Mouse (Mus musculus) myocyte (in vitro differentiated cells): ENCODE results near the gene Gja8. TPM values are rescaled to one million over a fixed set of nuclear protein-coding genes. Genes with fewer than 3 reads are reported as not detected.

Experiments
- H3K27me3 ChIP-seq: one replicate; pipeline ENCODE4 v1.6.1; 2011; ENCODE audit not compliant: control insufficient read depth, insufficient read depth, insufficient read length
- H3K36me3 ChIP-seq: one replicate; pipeline ENCODE4 v1.6.1; 2011; ENCODE audit not compliant: control insufficient read depth, insufficient read depth
- H3K4me2 ChIP-seq: one replicate; pipeline ENCODE4 v1.6.1; 2011; ENCODE audit warnings: low read depth, control low read depth
- H3K4me3 ChIP-seq: one replicate; pipeline ENCODE4 v1.5.1; 2011; ENCODE audit warnings: mild to moderate bottlenecking, control low read depth, moderate library complexity
- H3K79me2 ChIP-seq: one replicate; pipeline ENCODE4 v1.6.1; 2011; ENCODE audit not compliant: control insufficient read depth, insufficient read depth
- H3ac ChIP-seq: one replicate; pipeline ENCODE4 v1.6.1; 2011; ENCODE audit not compliant: control insufficient read depth, insufficient read length
- CEBPB ChIP-seq: IDR thresholded peaks from 2 replicates; pipeline ENCODE4 v1.6.1; 2011; ENCODE audit warnings: mild to moderate bottlenecking, moderate library complexity; ENCODE audit not compliant: poor library complexity, insufficient read depth, severe bottlenecking
- E2F4 ChIP-seq: IDR thresholded peaks from one replicate; pipeline ENCODE4 v1.6.1; 2011; ENCODE audit warnings: mild to moderate bottlenecking, control low read depth, moderate library complexity; ENCODE audit not compliant: insufficient read depth
- MAX ChIP-seq: IDR thresholded peaks from one replicate; pipeline ENCODE4 v1.6.1; 2011; ENCODE audit warnings: low read depth, mild to moderate bottlenecking, control low read depth
- MYOD1 ChIP-seq, 3 experiments: IDR thresholded peaks; one replicate each; pipeline ENCODE4 v1.6.1; 2011; ENCODE audit warnings: control low read depth in 2 of 3, low read depth in 2 of 3, mild to moderate bottlenecking in 2 of 3, moderate library complexity in 1 of 3; ENCODE audit not compliant: insufficient read length in 2 of 3, control insufficient read depth in 1 of 3
- MYOG ChIP-seq, 3 experiments: IDR thresholded peaks; one replicate each; pipeline ENCODE4 v1.6.1; 2011; ENCODE audit warnings: control low read depth in 2 of 3, low read depth in 2 of 3, mild to moderate bottlenecking in 2 of 3; ENCODE audit not compliant: insufficient read length in 2 of 3, control insufficient read depth in 1 of 3, insufficient read depth in 1 of 3
- POLR2A ChIP-seq: IDR thresholded peaks from one replicate; pipeline ENCODE4 v1.6.1; 2011; ENCODE audit warnings: low read depth, mild to moderate bottlenecking, control low read depth, moderate library complexity; ENCODE audit not compliant: insufficient read length
- POLR2AphosphoS2 ChIP-seq: IDR thresholded peaks from one replicate; pipeline ENCODE4 v1.6.1; 2011; ENCODE audit warnings: low read depth, control low read depth; ENCODE audit not compliant: insufficient read length
- REST ChIP-seq: IDR thresholded peaks from one replicate; pipeline ENCODE4 v1.6.1; 2011; ENCODE audit warnings: mild to moderate bottlenecking, control low read depth, moderate library complexity; ENCODE audit not compliant: insufficient read depth, insufficient read length
- SRF ChIP-seq: IDR thresholded peaks from one replicate; pipeline ENCODE4 v1.6.1; 2011; ENCODE audit warnings: low read depth; ENCODE audit not compliant: control insufficient read depth, insufficient read length
- TCF12 ChIP-seq: IDR thresholded peaks from one replicate; pipeline ENCODE4 v1.6.1; 2011; ENCODE audit warnings: mild to moderate bottlenecking, control low read depth; ENCODE audit not compliant: poor library complexity, insufficient read depth, severe bottlenecking
- TCF3 ChIP-seq: IDR thresholded peaks from one replicate; pipeline ENCODE4 v1.6.1; 2011; ENCODE audit warnings: low read depth, control low read depth; ENCODE audit not compliant: insufficient read length
- USF1 ChIP-seq: IDR thresholded peaks from one replicate; pipeline ENCODE4 v1.6.1; 2011; ENCODE audit warnings: low read depth, mild to moderate bottlenecking, control low read depth, moderate library complexity
- polyA plus RNA-seq: library from polyadenylated mRNA; unstranded; fragments of >200 nt; fragmentation: generic; extraction: Trizol; gene quantifications from one replicate; pipeline ENCODE4 v1.2.1, GENCODE M21; 2012; ENCODE audit warnings: missing spikeins

Gene Gja8
- under 0.01 TPM for polyA plus RNA-seq

DNA sequence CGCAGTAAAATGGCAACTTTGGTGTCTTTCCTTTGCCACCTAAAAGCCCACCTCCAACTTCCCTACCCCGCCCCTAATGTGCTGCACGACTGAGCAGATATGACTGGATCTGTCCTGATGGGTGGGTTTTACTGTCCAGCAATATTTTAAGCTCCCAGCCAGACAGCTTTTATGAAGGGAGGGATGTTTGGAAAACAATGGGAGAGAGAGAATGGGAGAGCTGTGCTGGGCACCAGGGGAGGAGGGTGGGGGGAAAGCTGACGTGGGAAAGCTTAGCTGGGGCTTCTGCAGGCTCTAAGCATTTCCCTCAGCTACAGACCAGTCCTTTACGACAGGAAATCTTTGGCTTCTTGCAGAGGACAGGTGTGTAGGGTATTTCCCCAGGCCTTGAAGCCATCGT is at the start of gene Gja8:
Gene Gja8 (minus strand): TSS at position 101 of the 400 bp plus-strand sequence.
- Histone ChIP-seq H3K4me3 (no peak within 1 kb of the TSS), H3ac (no peak within 1 kb of the TSS), H3K4me2 (peak within 1 kb of the TSS; percentile 56), H3K79me2 (no peaks in the 10 kb centered on the region), H3K36me3 (no peaks in the 10 kb centered on the region), H3K27me3 (peaks cover 12% of the 10 kb centered on the region)
- TF ChIP-seq REST, result no peak
- no peak for TF ChIP-seq E2F4

DNA sequence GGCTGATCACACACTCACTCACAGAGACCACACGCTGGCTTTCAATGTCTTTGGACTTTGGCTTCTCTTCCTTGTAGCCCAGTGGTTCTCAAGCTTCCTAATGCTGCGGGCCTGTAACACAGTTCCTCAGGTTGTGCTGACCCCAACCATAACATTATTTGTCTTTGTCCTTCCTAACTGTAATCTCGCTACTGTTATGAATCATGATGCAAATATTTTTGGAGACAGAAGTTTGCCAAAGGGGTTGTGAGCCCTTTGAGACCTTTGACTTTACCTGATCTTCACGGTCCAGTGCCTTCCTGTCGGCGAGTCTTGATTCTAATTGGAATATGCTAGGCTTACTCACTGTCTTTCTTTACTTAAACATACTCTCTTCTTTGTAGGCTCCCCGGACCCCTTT is 48.6 kb upstream of the Gja8 start:
- H3ac ChIP-seq, result no peak overlapping the region

DNA sequence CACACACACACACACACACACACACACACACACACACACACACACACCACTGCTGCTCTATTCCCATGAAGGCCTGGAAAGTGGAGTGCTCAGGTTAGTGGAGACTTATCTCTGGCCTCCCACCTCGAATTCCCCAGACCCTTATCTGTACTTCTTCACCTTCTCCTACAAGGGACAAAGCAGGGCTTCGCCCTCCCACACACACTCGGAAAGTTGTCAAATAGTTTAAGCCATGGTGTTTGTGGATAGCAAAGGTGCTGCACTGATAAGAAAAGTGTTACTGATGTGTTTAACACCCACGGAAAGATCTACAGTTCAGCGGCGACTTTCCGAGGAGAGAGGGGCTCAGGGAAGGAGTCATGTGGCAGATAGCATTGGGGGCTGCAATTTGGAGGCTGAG is 45.2 kb upstream of the Gja8 start:
- TF ChIP-seq SRF, result no peak
- TF ChIP-seq USF1, result no peak
- TF ChIP-seq POLR2A, result no peak
- no peak for TF ChIP-seq MAX
- TF ChIP-seq E2F4, result no peak
- no peak for TF ChIP-seq MYOD1 (IDR thresholded peaks at IDR 0.05; ENCODE audit: control insufficient read depth in 1 of 3, insufficient read length in 2 of 3, low read depth in 2 of 3)
- no peak for TF ChIP-seq POLR2AphosphoS2
- TF ChIP-seq REST, result no peak
- TF ChIP-seq TCF12, result no peak
- no peak for TF ChIP-seq CEBPB
- TF ChIP-seq MYOG (IDR thresholded peaks at IDR 0.05; ENCODE audit: control insufficient read depth in 1 of 3, insufficient read depth in 1 of 3, insufficient read length in 2 of 3, low read depth in 2 of 3), result no peak
- no peak for TF ChIP-seq TCF3

More for the DNA sequence above, 48.6 kb upstream of the Gja8 start:
- H3K27me3 ChIP-seq, result no peaks in the 10 kb centered on the region
- no peak overlapping the region for H3K4me3 ChIP-seq
- TF ChIP-seq CEBPB (no peak), MYOD1 (IDR thresholded peaks at IDR 0.05; ENCODE audit: control insufficient read depth in 1 of 3, insufficient read length in 2 of 3, low read depth in 2 of 3) (no peak), POLR2A (no peak), TCF12 (no peak), E2F4 (no peak), MYOG (IDR thresholded peaks at IDR 0.05; ENCODE audit: control insufficient read depth in 1 of 3, insufficient read depth in 1 of 3, insufficient read length in 2 of 3, low read depth in 2 of 3) (no peak), USF1 (no peak), POLR2AphosphoS2 (no peak), SRF (no peak), MAX (no peak), REST (no peak), TCF3 (no peak)
- H3K4me2 ChIP-seq, result no peak overlapping the region
- no peaks in the 10 kb centered on the region for H3K79me2 ChIP-seq
- no peaks in the 10 kb centered on the region for H3K36me3 ChIP-seq

DNA sequence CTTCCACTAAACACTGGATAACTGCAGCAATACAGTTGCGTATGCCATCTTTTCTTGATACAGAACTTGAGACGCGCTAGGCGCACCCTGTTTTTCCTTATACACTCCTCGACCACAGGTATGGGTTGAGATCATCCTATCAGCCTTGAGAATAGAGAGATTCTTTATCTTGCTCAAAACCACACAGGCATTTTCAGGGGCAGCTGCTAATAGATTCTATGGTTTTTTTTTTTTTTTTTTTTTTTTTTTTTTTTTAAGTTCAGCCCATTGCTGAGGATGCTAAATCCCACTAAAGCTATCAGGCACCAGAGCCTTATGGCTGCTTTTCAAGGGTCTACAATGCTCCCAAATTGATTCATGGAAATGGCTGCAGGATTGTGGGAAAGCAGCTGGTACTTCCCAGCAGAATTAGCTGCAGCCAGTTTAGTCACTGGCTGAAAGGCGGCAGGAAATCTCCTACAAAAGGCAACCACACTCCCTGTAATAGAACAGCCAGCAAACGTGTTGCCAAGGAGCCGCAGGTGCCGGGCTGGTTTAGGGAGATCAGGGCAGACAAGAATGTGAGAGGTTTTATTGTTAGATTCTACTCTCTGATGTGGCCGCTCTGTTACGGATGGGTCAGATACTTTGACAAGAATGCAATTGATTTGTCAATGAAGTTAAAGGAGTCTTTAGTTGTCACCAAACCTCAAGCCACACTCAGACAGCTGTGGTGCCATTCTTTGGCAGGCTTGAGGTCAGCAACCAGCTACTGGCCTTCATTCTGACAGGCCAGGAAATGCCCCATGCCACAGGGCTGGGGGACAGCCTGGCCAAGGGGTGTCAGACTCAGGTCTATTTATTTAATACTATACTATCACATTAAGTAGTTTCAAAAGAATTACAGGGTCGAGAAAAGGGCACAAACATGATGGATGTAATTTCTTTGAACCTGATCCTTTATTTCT is 37.5 kb upstream of the Gja8 start:
- TF ChIP-seq E2F4 (no peak), MYOG (IDR thresholded peaks at IDR 0.05; ENCODE audit: control insufficient read depth in 1 of 3, insufficient read depth in 1 of 3, insufficient read length in 2 of 3, low read depth in 2 of 3) (peak; percentile 0 to 81 (median 15)), MYOD1 (IDR thresholded peaks at IDR 0.05; ENCODE audit: control insufficient read depth in 1 of 3, insufficient read length in 2 of 3, low read depth in 2 of 3) (peak in 2 of 3 experiments; percentile 54 to 59), TCF12 (peak; percentile 16)
- Histone ChIP-seq H3K79me2 (no peaks in the 10 kb centered on the region), H3K36me3 (no peaks in the 10 kb centered on the region), H3K4me3 (no peak overlapping the region), H3K4me2 (no peak overlapping the region), H3K27me3 (no peaks in the 10 kb centered on the region), H3ac (no peak overlapping the region)

More for the DNA sequence above, 45.2 kb upstream of the Gja8 start:
- Histone ChIP-seq H3K27me3 (no peaks in the 10 kb centered on the region), H3K4me3 (no peak overlapping the region), H3K4me2 (no peak overlapping the region), H3ac (no peak overlapping the region), H3K36me3 (no peaks in the 10 kb centered on the region), H3K79me2 (no peaks in the 10 kb centered on the region)

DNA sequence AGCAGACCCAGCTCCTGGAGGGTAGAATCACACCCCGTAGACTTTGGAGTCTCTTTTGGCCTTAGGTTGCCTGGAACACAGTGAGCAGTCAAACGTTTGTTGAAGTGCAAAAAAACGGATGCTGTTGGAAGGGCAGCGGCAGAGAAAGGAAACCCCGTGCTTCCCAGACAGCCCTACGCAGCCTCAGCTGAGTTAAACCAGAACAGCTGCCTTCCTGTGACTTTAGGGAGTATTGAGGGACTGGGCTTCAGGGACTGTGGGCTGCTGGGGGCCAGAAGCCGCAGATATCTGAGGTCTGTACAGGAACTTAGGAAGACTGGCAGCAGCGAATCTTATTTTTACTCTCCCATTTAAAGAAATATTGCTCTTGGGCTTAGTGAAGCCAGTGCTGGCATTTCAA is 34.8 kb upstream of the Gja8 start:
- Histone ChIP-seq H3ac (no peak overlapping the region), H3K4me3 (no peak overlapping the region), H3K79me2 (no peaks in the 10 kb centered on the region), H3K36me3 (no peaks in the 10 kb centered on the region), H3K4me2 (no peak overlapping the region), H3K27me3 (no peaks in the 10 kb centered on the region)
- TF ChIP-seq TCF3 (no peak), MYOD1 (IDR thresholded peaks at IDR 0.05; ENCODE audit: control insufficient read depth in 1 of 3, insufficient read length in 2 of 3, low read depth in 2 of 3) (peak in 2 of 3 experiments; percentile 38 to 58), MYOG (IDR thresholded peaks at IDR 0.05; ENCODE audit: control insufficient read depth in 1 of 3, insufficient read depth in 1 of 3, insufficient read length in 2 of 3, low read depth in 2 of 3) (peak in 1 of 3 experiments; percentile 17)
